Mouse (Mus musculus) neural tube, embryonic 14.5 days (tissue): ENCODE data around the gene Cdk5rap1. TPM values are rescaled to one million over a fixed set of nuclear protein-coding genes. Genes with fewer than 3 reads are reported as not detected.
"Not testable (repeated sequence)": the region's sequence is repeated elsewhere in the genome, so short reads cannot be mapped to it uniquely, and the experiment has no call there.

Experiments
- ATAC-seq: fragments of 200-750 bp; cut with Nextera tagmentation; 2 replicates; pipeline ENCODE4 v1.8.0; 2017; ENCODE audit warnings: low read depth, mild to moderate bottlenecking, moderate TSS enrichment, moderate library complexity
- H3K27ac ChIP-seq: fragments of 300-500 bp; sonication (generic); 2 replicates; pipeline ENCODE4 v1.5.1; 2014; ENCODE audit warnings: low read depth, mild to moderate bottlenecking, control low read depth, low read length, moderate library complexity, mixed read lengths
- H3K27me3 ChIP-seq: fragments of 300-500 bp; sonication (generic); 2 replicates; pipeline ENCODE4 v1.6.1; 2014; ENCODE audit warnings: low read length; ENCODE audit not compliant: control insufficient read depth, insufficient read depth
- H3K36me3 ChIP-seq: fragments of 300-500 bp; sonication (generic); 2 replicates; pipeline ENCODE4 v1.6.1; 2014; ENCODE audit warnings: low read length, mixed read lengths; ENCODE audit not compliant: control insufficient read depth, insufficient read depth
- H3K4me1 ChIP-seq: fragments of 300-500 bp; sonication (generic); 2 replicates; pipeline ENCODE4 v1.6.1; 2014; ENCODE audit warnings: low read length; ENCODE audit not compliant: control insufficient read depth, insufficient read depth
- H3K4me2 ChIP-seq: fragments of 300-500 bp; sonication (generic); 2 replicates; pipeline ENCODE4 v1.6.1; 2014; ENCODE audit warnings: mild to moderate bottlenecking, low read depth, low read length, control low read depth
- H3K4me3 ChIP-seq: fragments of 300-500 bp; sonication (generic); 2 replicates; pipeline ENCODE4 v1.5.1; 2014; ENCODE audit warnings: low read depth, low read length, control low read depth, mixed read lengths
- H3K9ac ChIP-seq: fragments of 300-500 bp; sonication (generic); replicated peaks from 2 replicates; pipeline ENCODE4 v1.6.1; 2014; ENCODE audit warnings: low read depth, mild to moderate bottlenecking, control low read depth, low read length, mixed read lengths
- H3K9me3 ChIP-seq: fragments of 300-500 bp; sonication (generic); 2 replicates; pipeline ENCODE4 v1.6.1; 2016; ENCODE audit warnings: low read length; ENCODE audit not compliant: control insufficient read depth
- WGBS: fragments of 180-500 bp; shearing (Covaris S2); extraction: QIAGEN DNeasy Blood & Tissue Kit; methylation state at CpG from one replicate; pipeline ENCODE4 v1.1.7; 2014; 5-methylcytosine and 5-hydroxymethylcytosine counted together
- polyA plus RNA-seq: library from polyadenylated mRNA; unstranded; fragments of >200 nt; fragmentation: Nextera tagmentation; extraction: Ambion mirVana; gene quantifications from 2 replicates; pipeline ENCODE4 v1.2.1, GENCODE M21; 2014

Gene Cdk5rap1
- polyA plus RNA-seq, 1 experiment from 2014 or later, result 10.5 TPM

DNA sequence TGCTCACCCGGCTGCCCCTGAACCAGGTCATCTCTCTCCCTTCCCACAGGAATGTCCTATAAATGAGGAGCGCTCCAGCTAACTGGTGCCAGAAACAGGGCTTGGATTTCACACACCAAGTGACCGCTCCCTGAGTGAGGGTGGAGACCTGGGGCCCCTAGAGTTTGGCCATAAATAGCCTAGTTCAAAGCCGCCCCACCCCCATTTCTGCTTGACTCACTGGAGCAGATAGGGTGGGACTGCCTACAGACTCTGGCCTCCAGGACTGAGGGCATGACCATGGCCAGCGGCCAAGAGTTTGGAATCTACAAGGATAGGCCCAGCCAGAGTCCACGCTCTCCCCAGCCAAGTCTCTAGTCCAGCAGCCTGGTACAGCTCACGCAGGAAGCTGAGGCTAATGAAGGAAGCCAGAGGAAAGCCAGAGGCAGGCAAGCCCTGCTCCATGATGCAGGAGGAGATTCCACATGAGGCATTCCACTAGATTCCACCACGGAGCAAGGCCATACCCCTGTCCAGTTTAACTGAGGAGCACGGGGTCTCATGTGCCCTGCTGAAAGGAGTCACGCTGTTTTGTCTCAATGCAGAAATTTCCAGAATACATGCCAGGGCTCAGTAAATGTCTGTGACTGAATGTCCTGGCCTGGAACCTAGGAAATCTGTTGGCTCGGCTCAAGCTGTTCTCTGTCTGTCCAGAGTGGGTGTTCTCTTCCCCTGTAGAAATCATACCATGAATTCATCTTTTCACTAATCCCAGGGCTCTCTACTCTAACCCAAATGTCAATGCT is 17.6 kb upstream of the Cdk5rap1 start:
- no peaks in the 10 kb centered on the region for H3K9me3 ChIP-seq
- no peak for ATAC-seq
- no peaks in the 10 kb centered on the region for H3K36me3 ChIP-seq
- H3K4me1 ChIP-seq, result no peaks in the 10 kb centered on the region
- no peak overlapping the region for H3K9ac ChIP-seq
- WGBS, result 83% methylated on average over 11 of the region's 11 CpGs
- H3K4me2 ChIP-seq, result no peak overlapping the region
- H3K4me3 ChIP-seq, result no peak overlapping the region
- no peak overlapping the region for H3K27ac ChIP-seq
- H3K27me3 ChIP-seq, result no peaks in the 10 kb centered on the region

DNA sequence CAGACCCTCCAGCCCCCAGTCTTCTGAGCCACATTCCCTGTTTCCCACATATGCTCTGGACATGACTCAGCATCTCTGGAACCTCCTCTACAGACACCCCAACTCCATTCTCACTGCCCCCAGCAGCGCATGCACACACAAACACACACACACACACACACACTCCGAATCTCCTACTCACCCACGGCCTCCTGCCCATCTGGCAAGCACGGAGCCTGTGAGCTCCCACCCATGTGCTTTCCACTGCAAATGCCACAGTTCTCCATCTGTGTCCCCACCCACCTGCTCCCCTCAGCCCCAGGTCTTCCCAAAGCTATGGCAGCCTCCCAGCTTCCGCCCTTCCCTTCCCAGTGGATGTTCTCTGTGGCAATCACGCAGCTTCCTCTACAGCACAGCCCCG is 6.3 kb upstream of the Cdk5rap1 start:
- H3K4me3 ChIP-seq, result no peak overlapping the region
- no peak overlapping the region for H3K27ac ChIP-seq
- H3K27me3 ChIP-seq, result no peaks in the 10 kb centered on the region
- no peaks in the 10 kb centered on the region for H3K4me1 ChIP-seq
- no peak overlapping the region for H3K9ac ChIP-seq
- H3K4me2 ChIP-seq, result no peak overlapping the region
- 86% methylated on average over 7 of the region's 7 CpGs for WGBS
- ATAC-seq, result no peak
- no peaks in the 10 kb centered on the region for H3K36me3 ChIP-seq
- H3K9me3 ChIP-seq, result no peaks in the 10 kb centered on the region

DNA sequence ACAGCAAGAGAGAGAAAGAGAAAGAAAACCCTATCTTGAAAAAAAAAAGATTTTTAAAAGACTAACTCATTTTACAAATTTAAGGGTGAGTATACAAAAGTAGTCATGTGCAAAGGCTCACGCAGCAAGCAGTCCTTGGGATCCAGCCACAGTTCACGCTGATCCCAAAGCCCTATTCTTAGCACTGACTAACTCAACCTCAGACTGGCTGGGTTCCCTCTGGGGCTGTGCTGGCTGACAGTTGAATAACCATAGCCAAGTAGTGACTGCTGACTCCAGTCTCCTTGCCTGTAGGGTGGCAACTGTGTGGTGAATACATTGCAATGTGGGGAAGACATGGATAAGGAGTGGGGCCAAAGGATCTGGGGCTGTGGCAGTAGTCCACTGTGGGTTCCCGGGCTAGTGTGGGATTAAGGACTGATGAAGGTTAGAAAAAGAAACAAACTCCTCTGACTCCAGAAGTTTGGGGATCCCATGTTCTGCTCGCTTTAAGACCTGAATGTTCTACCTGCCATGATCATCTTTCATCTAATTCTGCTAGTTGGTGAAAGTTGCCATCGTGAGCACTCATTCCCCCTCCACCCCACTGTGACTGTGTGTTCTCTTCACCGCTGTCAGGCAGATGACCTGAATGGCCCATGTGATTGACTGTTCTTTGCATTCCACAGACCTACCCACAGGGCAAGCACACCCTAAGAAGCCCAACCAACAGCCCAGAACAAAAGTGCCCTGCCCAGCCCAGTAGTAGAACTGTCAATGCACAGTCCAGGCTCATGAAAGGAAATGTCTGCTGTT is 2.2 kb upstream of the Cdk5rap1 start:
- H3K36me3 ChIP-seq, result no peaks in the 10 kb centered on the region
- H3K9me3 ChIP-seq, result no peaks in the 10 kb centered on the region
- no peak overlapping the region for H3K4me2 ChIP-seq
- H3K27me3 ChIP-seq, result no peaks in the 10 kb centered on the region
- H3K4me1 ChIP-seq, result 0 out of 2 replicates have a peak, but pooled peaks cover 4% of the 10 kb centered on the region
- H3K27ac ChIP-seq, result no peak overlapping the region
- 72% methylated on average over 6 of the region's 6 CpGs for WGBS
- no peak for ATAC-seq
- no peak overlapping the region for H3K4me3 ChIP-seq
- no peak overlapping the region for H3K9ac ChIP-seq

DNA sequence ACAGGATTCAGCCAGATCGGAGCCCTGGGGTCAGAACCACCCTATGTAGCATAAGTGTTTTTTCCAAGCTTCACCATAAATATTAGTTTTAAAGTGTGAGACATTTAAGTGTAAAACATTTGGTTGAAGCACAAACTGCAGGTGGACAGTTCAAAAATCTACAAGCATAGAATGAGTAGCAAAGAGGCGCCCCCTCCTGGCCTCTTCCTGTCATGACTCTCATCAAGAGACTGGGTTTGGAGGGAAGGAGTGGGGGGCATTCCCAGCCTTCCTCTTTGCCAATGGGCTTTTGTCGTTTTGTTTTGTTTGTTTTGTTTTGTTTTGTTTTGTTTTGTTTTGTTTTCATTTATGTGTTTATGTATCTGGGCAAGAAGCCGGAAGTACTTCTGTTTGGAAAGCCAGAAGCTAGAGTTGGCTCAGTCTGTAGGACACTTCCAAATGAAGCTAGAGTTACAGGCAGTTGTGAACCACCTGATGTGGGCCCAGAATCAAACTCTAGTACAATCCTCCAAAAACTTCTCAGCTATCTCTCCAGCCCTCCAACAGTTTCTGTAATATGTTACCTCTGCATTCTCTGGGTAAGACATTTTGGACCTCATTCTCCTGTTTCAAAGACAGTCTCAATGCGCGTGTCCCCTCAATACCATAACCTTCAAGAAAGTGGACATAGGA is 1.3 kb upstream of the Cdk5rap1 start:
- Histone ChIP-seq H3K27ac (no peak overlapping the region), H3K36me3 (no peaks in the 10 kb centered on the region), H3K9me3 (no peaks in the 10 kb centered on the region), H3K4me3 (no peak overlapping the region), H3K27me3 (no peaks in the 10 kb centered on the region), H3K4me2 (no peak overlapping the region), H3K9ac (no peak overlapping the region), H3K4me1 (0 out of 2 replicates have a peak, but pooled peaks cover 4% of the 10 kb centered on the region)
- no peak for ATAC-seq
- WGBS, result 59% methylated on average over 6 of the region's 6 CpGs

DNA sequence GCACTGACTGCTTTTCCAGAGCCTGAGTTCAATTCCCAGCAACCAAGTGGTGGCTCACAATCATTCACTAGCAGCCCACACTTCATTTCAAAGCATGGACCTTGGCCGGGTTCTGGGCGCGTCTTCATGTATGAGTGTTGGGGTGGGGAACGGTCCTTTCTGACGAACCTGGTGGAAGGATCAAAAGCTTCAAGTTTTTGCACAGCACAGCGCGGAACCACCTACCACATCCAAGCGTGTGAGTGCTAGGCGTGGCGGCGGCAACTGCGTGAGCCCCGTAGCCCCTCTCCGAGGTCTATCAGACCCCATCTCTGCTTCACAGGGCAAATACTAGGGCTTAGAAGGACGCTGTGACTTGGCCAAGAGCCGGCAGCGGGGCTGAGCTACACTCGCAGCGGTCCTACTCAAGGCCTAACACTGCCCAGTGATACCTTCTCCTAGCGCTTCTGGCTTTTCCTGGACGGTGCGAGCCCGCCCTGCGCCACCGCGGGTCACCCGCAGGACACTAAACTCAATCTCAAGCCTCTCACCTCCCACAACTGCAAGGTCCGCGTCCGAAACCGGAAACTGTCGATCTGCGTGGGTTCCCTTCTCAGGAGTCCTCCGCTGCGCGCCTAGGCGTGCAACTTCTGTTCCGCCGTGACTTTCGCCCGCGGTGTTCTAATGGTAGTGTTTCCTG is 520 bp downstream of the Cdk5rap1 start:
- Histone ChIP-seq H3K9ac (peak overlapping the region; percentile 92), H3K4me2 (peak overlapping the region; percentile 84), H3K27me3 (no peaks in the 10 kb centered on the region), H3K36me3 (no peaks in the 10 kb centered on the region), H3K4me3 (peak overlapping the region; percentile 69), H3K27ac (peak overlapping the region; percentile 58; the same call in 1 of the 2 replicates), H3K4me1 (0 out of 2 replicates have a peak, but pooled peaks cover 4% of the 10 kb centered on the region), H3K9me3 (no peaks in the 10 kb centered on the region)
- under 1% methylated on average over 42 of the region's 42 CpGs for WGBS
- ATAC-seq, result peak; percentile 92

DNA sequence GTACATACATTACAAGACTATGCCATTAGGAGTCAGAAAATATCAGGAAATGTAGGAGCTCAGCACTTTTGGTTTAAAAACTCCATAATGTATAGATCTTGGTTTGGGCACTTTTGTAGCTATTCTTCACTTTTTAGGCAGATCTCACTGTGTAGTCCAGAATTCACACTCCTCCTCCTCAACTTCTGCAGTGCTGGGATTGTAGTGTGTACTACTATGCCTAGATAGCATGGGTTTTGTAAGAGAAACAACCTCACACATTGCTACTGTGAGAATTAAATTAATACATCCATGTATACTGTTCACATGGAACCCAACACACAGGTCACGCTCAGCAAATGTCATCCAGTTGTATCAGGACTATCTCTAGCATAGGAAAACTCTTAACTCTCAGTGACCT is 5.3 kb downstream of the Cdk5rap1 start:
- 94% methylated on average over 1 of the region's 1 CpGs for WGBS
- no peak for ATAC-seq
- H3K36me3 ChIP-seq, result peaks cover 9% of the 10 kb centered on the region; the same call in 1 of the 2 replicates

DNA sequence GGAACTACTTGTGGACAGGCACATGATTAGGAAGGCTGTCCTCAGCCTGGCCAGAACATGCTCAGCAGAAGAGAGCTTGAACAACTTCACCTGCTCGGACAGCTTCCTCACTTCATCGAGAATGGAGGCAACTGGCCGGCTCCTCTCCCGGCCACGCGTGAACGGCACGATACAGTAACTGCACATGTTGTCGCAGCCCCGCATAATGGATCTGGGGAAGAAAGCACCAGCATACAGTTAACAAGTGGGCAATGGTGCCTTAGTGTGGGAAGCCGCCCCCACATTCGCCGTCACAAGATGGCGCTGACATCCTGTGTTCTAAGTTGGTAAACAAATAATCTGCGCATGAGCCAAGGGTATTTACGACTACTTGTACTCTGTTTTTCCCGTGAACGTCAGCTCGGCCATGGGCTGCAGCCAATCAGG is 18.8 kb downstream of the Cdk5rap1 start:
- 84% methylated on average over 14 of the region's 19 CpGs for WGBS
- H3K27me3 ChIP-seq, H3K27ac ChIP-seq, ATAC-seq, H3K4me1 ChIP-seq, H3K9me3 ChIP-seq, H3K36me3 ChIP-seq: not testable (repeated sequence)
- peak overlapping the region; percentile 32; the same call in 1 of the 2 replicates for H3K4me2 ChIP-seq
- peak overlapping the region; percentile 17; the same call in 1 of the 2 replicates for H3K4me3 ChIP-seq
- H3K9ac ChIP-seq, result 0 out of 2 replicates have a peak overlapping the region, but pooled peaks have one; percentile 34

More for the DNA sequence above, 5.3 kb downstream of the Cdk5rap1 start:
- Histone ChIP-seq H3K4me3 (no peak overlapping the region), H3K4me2 (no peak overlapping the region), H3K4me1 (0 out of 2 replicates have a peak, but pooled peaks cover 4% of the 10 kb centered on the region), H3K9ac (no peak overlapping the region), H3K27ac (no peak overlapping the region), H3K27me3 (no peaks in the 10 kb centered on the region), H3K9me3 (no peaks in the 10 kb centered on the region)

DNA sequence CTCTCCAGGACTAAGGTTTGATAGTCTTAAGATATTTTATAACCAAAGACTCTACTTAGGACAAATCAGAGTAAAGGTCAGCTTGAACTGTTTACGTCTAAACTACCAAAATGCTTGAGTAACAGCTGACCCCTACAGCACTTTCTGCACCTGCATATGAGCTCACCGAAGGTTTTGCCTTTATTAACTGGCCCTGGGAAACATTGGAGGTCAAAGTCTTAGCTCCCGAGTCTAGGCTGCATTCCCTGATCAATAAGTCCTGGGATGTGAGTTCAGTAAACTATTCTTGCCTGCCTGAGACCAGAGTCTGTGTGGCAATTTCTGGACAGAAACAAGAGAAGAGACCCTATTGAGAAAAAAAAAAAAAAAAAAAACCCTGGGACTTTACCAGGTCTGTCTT is 24.7 kb downstream of the Cdk5rap1 start:
- Histone ChIP-seq H3K27me3 (no peaks in the 10 kb centered on the region), H3K4me1 (no peaks in the 10 kb centered on the region), H3K4me3 (no peak overlapping the region), H3K9ac (no peak overlapping the region), H3K4me2 (no peak overlapping the region), H3K27ac (no peak overlapping the region), H3K9me3 (no peaks in the 10 kb centered on the region), H3K36me3 (peaks cover 19% of the 10 kb centered on the region; the same call in 1 of the 2 replicates)
- no peak for ATAC-seq
- WGBS, result 98% methylated on average over 3 of the region's 3 CpGs
